Mouse (Mus musculus) activated CD4-positive, CD25-positive, alpha-beta regulatory T cell, adult 4 months (primary cell): ENCODE results near the gene Zscan4-ps3. TPM values are rescaled to one million over a fixed set of nuclear protein-coding genes. Genes with fewer than 3 reads are reported as not detected.
"Not testable (repeated sequence)": the region's sequence is repeated elsewhere in the genome, so short reads cannot be mapped to it uniquely, and the experiment has no call there.

Source experiments
- ATAC-seq: one replicate; pipeline ENCODE4 v1.8.0; 2017
- polyA plus RNA-seq, 2 experiments: library from polyadenylated mRNA; unstranded; fragments of 100-300 nt; shearing (Covaris generic); gene quantifications; one replicate each; pipeline ENCODE4 v1.2.1; 2017

Zscan4-ps3 gene
- not detected for polyA plus RNA-seq

GRCm38 (mm10) chr7:11609008-11609407 lies at the start of gene Zscan4-ps3:
Gene Zscan4-ps3, plus strand, starts transcription at chr7:11609308.
- not testable (repeated sequence) for ATAC-seq

- not testable (repeated sequence) for ATAC-seq
Measured at GRCm38 (mm10) chr7:11617082-11617481, 8.0 kb downstream of the Zscan4-ps3 start.

Other genes starting within 250 kb of the Zscan4-ps3 start
- gene Zscan4f, start 211.4 kb upstream of the Zscan4-ps3 start, polyA plus RNA-seq, result not detected
- not detected for gene Zscan4-ps2, start 95.0 kb upstream of the Zscan4-ps3 start, polyA plus RNA-seq
- gene Vmn1r72, start 70.8 kb downstream of the Zscan4-ps3 start, polyA plus RNA-seq, result not detected
- gene Vmn1r73, start 121.0 kb downstream of the Zscan4-ps3 start, polyA plus RNA-seq, result not detected
- gene Vmn1r74, start 224.7 kb downstream of the Zscan4-ps3 start, polyA plus RNA-seq, result not detected